Mouse (Mus musculus) megakaryocyte, embryonic 14.5 days (primary cell): ENCODE data around the gene Nat8f2.
"Not testable (repeated sequence)": the region's sequence is repeated elsewhere in the genome, so short reads cannot be mapped to it uniquely, and the experiment has no call there.

ENCODE experiments used
- FLI1 ChIP-seq: IDR thresholded peaks from 2 replicates; pipeline ENCODE4 v1.6.1; 2012; ENCODE audit warnings: low read length, inconsistent platforms, mixed read lengths
- GATA1 ChIP-seq: IDR thresholded peaks from 3 replicates; pipeline ENCODE4 v1.6.1; 2012; ENCODE audit warnings: mixed read lengths, low read length, inconsistent platforms, borderline replicate concordance

- TF ChIP-seq GATA1, FLI1: not testable (repeated sequence)
Observed at GRCm38 (mm10) chr6:85843677-85844458, 25.1 kb downstream of the Nat8f2 start.
